Mouse (Mus musculus) layer of hippocampus, adult 2 months (tissue): ENCODE measurements around the gene Usp21. TPM values are rescaled to one million over a fixed set of nuclear protein-coding genes. Genes with fewer than 3 reads are reported as not detected.
A peak's percentile ranks its signal among the peaks of the same experiment; 100 is the strongest.

Experiments used
- DNase-seq, 2 experiments: peaks; one replicate each; pipeline ENCODE4 v3.0.0; 2022; ENCODE audit warnings: low spot score in 2 of 2
- H3K27ac ChIP-seq: fragments of 200-600 bp; 2 replicates; pipeline ENCODE4 v1.8.1; 2022
- H3K4me3 ChIP-seq: fragments of 200-600 bp; 2 replicates; pipeline ENCODE4 v1.8.1; 2022; ENCODE audit warnings: mild to moderate bottlenecking
- CTCF ChIP-seq: fragments of 200-600 bp; conservative IDR thresholded peaks from 2 replicates; pipeline ENCODE4 v1.8.1; 2022; ENCODE audit warnings: antibody characterized with exemption, mild to moderate bottlenecking, moderate library complexity
- total RNA-seq, 2 experiments: library from RNA; stranded (reverse); gene quantifications; 2 replicates each; pipeline ENCODE4 v1.2.3; 2021

Gene Usp21
- total RNA-seq, 2 experiments from 2014 or later, result 61.9 to 76.6 TPM

GRCm38 (mm10) chr1:171270573-171270900, 17.3 kb downstream of the Usp21 start:
- Histone ChIP-seq H3K4me3 (peak overlapping the region; percentile 81), H3K27ac (peak overlapping the region; percentile 88)
- no peak for TF ChIP-seq CTCF
- DNase-seq, result no peak

GRCm38 (mm10) chr1:171269848-171270572, 17.8 kb downstream of the Usp21 start, which contains the start of gene B4galt3:
Gene B4galt3 (plus strand): TSS chr1:171270328.
- DNase-seq, result peak; percentile 94 to 97
- H3K27ac ChIP-seq, result peak within 1 kb of the TSS; percentile 88
- H3K4me3 ChIP-seq, result peak within 1 kb of the TSS; percentile 81
- TF ChIP-seq CTCF, result no peak

GRCm38 (mm10) chr1:171268341-171268740, 19.4 kb downstream of the Usp21 start:
- Histone ChIP-seq H3K4me3 (no peak overlapping the region), H3K27ac (no peak overlapping the region; the same call in 1 of the 2 replicates)
- no peak for TF ChIP-seq CTCF
- DNase-seq, result no peak

- no peak for TF ChIP-seq CTCF
- Histone ChIP-seq H3K27ac (no peak overlapping the region), H3K4me3 (no peak overlapping the region)
- DNase-seq, result no peak
Observed at GRCm38 (mm10) chr1:171265971-171266744, 21.6 kb downstream of the Usp21 start.

- TF ChIP-seq CTCF, result peak; percentile 47
- no peak overlapping the region for H3K4me3 ChIP-seq
- H3K27ac ChIP-seq, result peak overlapping the region; percentile 93
- DNase-seq, result no peak
Observed at GRCm38 (mm10) chr1:171263666-171264461, 23.9 kb downstream of the Usp21 start.

- H3K4me3 ChIP-seq, result no peak overlapping the region
- H3K27ac ChIP-seq, result peak overlapping the region; percentile 93
- TF ChIP-seq CTCF, result no peak
- peak; percentile 66 to 79 for DNase-seq
Observed at GRCm38 (mm10) chr1:171263185-171263611, 24.6 kb downstream of the Usp21 start.

GRCm38 (mm10) chr1:171262594-171263130, 25.1 kb downstream of the Usp21 start:
- no peak for TF ChIP-seq CTCF
- H3K27ac ChIP-seq, result peak overlapping the region; percentile 93
- peak overlapping the region; percentile 34; the same call in 1 of the 2 replicates for H3K4me3 ChIP-seq
- DNase-seq, result peak; percentile 84 to 92

- Histone ChIP-seq H3K27ac (no peak overlapping the region; the same call in 1 of the 2 replicates), H3K4me3 (no peak overlapping the region)
- DNase-seq, result no peak
- no peak for TF ChIP-seq CTCF
Observed at GRCm38 (mm10) chr1:171260316-171260715, 27.5 kb downstream of the Usp21 start.

- DNase-seq, result no peak
- no peak overlapping the region for H3K4me3 ChIP-seq
- H3K27ac ChIP-seq, result no peak overlapping the region
- TF ChIP-seq CTCF, result no peak
Observed at GRCm38 (mm10) chr1:171258921-171259320, 28.9 kb downstream of the Usp21 start.

- no peak for TF ChIP-seq CTCF
- no peak overlapping the region for H3K4me3 ChIP-seq
- no peak overlapping the region for H3K27ac ChIP-seq
- no peak for DNase-seq
Observed at GRCm38 (mm10) chr1:171257781-171258180, 30.0 kb downstream of the Usp21 start.

GRCm38 (mm10) chr1:171256937-171257548, 30.7 kb downstream of the Usp21 start:
- Histone ChIP-seq H3K27ac (no peak overlapping the region), H3K4me3 (no peak overlapping the region)
- peak; percentile 59 to 74 for DNase-seq
- TF ChIP-seq CTCF, result peak; percentile 95
